Mouse (Mus musculus) intestine, embryonic 14.5 days (tissue): ENCODE results near the gene Get4. TPM values are rescaled to one million over a fixed set of nuclear protein-coding genes. Genes with fewer than 3 reads are reported as not detected.

Experiments
- ATAC-seq: fragments of 200-750 bp; cut with Nextera tagmentation; replicated peaks from 2 replicates; pipeline ENCODE4 v1.8.0; 2017; ENCODE audit warnings: low read depth, moderate number of reproducible peaks, moderate TSS enrichment, moderate library complexity; ENCODE audit not compliant: low FRiP score, low TSS enrichment
- DNase-seq: peaks from one replicate; pipeline ENCODE4 v3.0.0-alpha.2; 2018; ENCODE audit warnings: low spot score
- H3K27ac ChIP-seq: fragments of 300-500 bp; sonication (generic); 2 replicates; pipeline ENCODE4 v1.5.1; 2014; ENCODE audit warnings: low read depth, mild to moderate bottlenecking, control low read depth
- H3K27me3 ChIP-seq: fragments of 300-500 bp; sonication (generic); replicated peaks from 2 replicates; pipeline ENCODE4 v1.6.1; 2014; ENCODE audit warnings: low read length, control low read depth; ENCODE audit not compliant: control insufficient read depth, insufficient read depth
- H3K36me3 ChIP-seq: fragments of 300-500 bp; sonication (generic); 2 replicates; pipeline ENCODE4 v1.6.1; 2014; ENCODE audit warnings: low read length, control low read depth; ENCODE audit not compliant: control insufficient read depth, insufficient read depth
- H3K4me1 ChIP-seq: fragments of 300-500 bp; sonication (generic); replicated peaks from 2 replicates; pipeline ENCODE4 v1.6.1; 2014; ENCODE audit warnings: low read length, control low read depth, mixed read lengths; ENCODE audit not compliant: control insufficient read depth, insufficient read depth
- H3K4me2 ChIP-seq: fragments of 300-500 bp; sonication (generic); 2 replicates; pipeline ENCODE4 v1.6.1; 2014; ENCODE audit warnings: low read length
- H3K4me3 ChIP-seq: fragments of 300-500 bp; sonication (generic); 2 replicates; pipeline ENCODE4 v1.5.1; 2014; ENCODE audit warnings: low read depth, low read length, control low read depth, mixed read lengths
- H3K9ac ChIP-seq: fragments of 300-500 bp; sonication (generic); 2 replicates; pipeline ENCODE4 v1.6.1; 2014; ENCODE audit warnings: mild to moderate bottlenecking, low read length
- H3K9me3 ChIP-seq: fragments of 300-500 bp; sonication (generic); 2 replicates; pipeline ENCODE4 v1.6.1; 2016; ENCODE audit warnings: low read length, control low read depth; ENCODE audit not compliant: control insufficient read depth
- WGBS: fragments of 180-500 bp; shearing (Covaris S2); extraction: QIAGEN DNeasy Blood & Tissue Kit; methylation state at CpG from one replicate; pipeline ENCODE4 v1.1.7; 2014; 5-methylcytosine and 5-hydroxymethylcytosine counted together
- polyA plus RNA-seq: library from polyadenylated mRNA; unstranded; fragments of >200 nt; fragmentation: Nextera tagmentation; extraction: Ambion mirVana; gene quantifications from 2 replicates; pipeline ENCODE4 v1.2.1, GENCODE M21; 2014

The Get4 gene
- polyA plus RNA-seq, 1 experiment from 2014 or later: 152 TPM

GRCm38 (mm10) chr5:139251279-139251678 is 845 bp upstream of the Get4 start:
- Histone ChIP-seq H3K9ac (no peak overlapping the region), H3K4me1 (peaks cover 21% of the 10 kb centered on the region), H3K4me2 (peak overlapping the region; percentile 89), H3K27ac (peak overlapping the region; percentile 54; the same call in 1 of the 2 replicates), H3K27me3 (no peaks in the 10 kb centered on the region), H3K4me3 (peak overlapping the region; percentile 84), H3K9me3 (no peaks in the 10 kb centered on the region), H3K36me3 (peaks cover 51% of the 10 kb centered on the region)
- DNase-seq (no peak), ATAC-seq (no peak)
- WGBS: 79% methylated on average over 7 of the region's 7 CpGs

- peak overlapping the region; percentile 81 for H3K9ac ChIP-seq
- H3K27me3 ChIP-seq: no peaks in the 10 kb centered on the region
- H3K4me1 ChIP-seq: peaks cover 23% of the 10 kb centered on the region
- WGBS: 0% methylated on average over 8 of the region's 8 CpGs
- peak overlapping the region; percentile 54 for H3K27ac ChIP-seq
- H3K9me3 ChIP-seq: no peaks in the 10 kb centered on the region
- H3K4me2 ChIP-seq: peak overlapping the region; percentile 89
- DNase-seq: no peak
- peak; percentile 51 for ATAC-seq
- H3K4me3 ChIP-seq: peak overlapping the region; percentile 84
- H3K36me3 ChIP-seq: peaks cover 47% of the 10 kb centered on the region
Observed at GRCm38 (mm10) chr5:139251736-139252080, 416 bp upstream of the Get4 start.

- H3K4me1 ChIP-seq: peaks cover 26% of the 10 kb centered on the region
- peak overlapping the region; percentile 84 for H3K4me3 ChIP-seq
- H3K27ac ChIP-seq: peak overlapping the region; percentile 89
- H3K9me3 ChIP-seq: no peaks in the 10 kb centered on the region
- H3K27me3 ChIP-seq: no peaks in the 10 kb centered on the region
- peaks cover 39% of the 10 kb centered on the region for H3K36me3 ChIP-seq
- peak overlapping the region; percentile 87 for H3K9ac ChIP-seq
- peak overlapping the region; percentile 97 for H3K4me2 ChIP-seq
- ATAC-seq: peak; percentile 11
- DNase-seq: no peak
- 0% methylated on average over 7 of the region's 7 CpGs for WGBS
Observed at GRCm38 (mm10) chr5:139252910-139253245, 754 bp downstream of the Get4 start.

GRCm38 (mm10) chr5:139253301-139253741 is 1.2 kb downstream of the Get4 start:
- ATAC-seq: 0 out of 2 replicates have a peak, but pooled peaks have one; percentile 13

GRCm38 (mm10) chr5:139254938-139255337 is 2.8 kb downstream of the Get4 start:
- Histone ChIP-seq H3K4me2 (no peak overlapping the region), H3K9ac (no peak overlapping the region), H3K27me3 (no peaks in the 10 kb centered on the region), H3K4me1 (peaks cover 29% of the 10 kb centered on the region), H3K9me3 (no peaks in the 10 kb centered on the region), H3K4me3 (no peak overlapping the region), H3K27ac (no peak overlapping the region), H3K36me3 (peaks cover 21% of the 10 kb centered on the region)
- WGBS: 88% methylated on average over 6 of the region's 6 CpGs
- no peak for ATAC-seq
- DNase-seq: no peak

More at GRCm38 (mm10) chr5:139253301-139253741, 1.2 kb downstream of the Get4 start:
- WGBS: 5% methylated on average over 6 of the region's 6 CpGs
- H3K9ac ChIP-seq: peak overlapping the region; percentile 87
- no peaks in the 10 kb centered on the region for H3K9me3 ChIP-seq
- peak overlapping the region; percentile 84 for H3K4me3 ChIP-seq
- peaks cover 26% of the 10 kb centered on the region for H3K4me1 ChIP-seq
- DNase-seq: peak; percentile 60
- H3K36me3 ChIP-seq: peaks cover 34% of the 10 kb centered on the region
- H3K27me3 ChIP-seq: no peaks in the 10 kb centered on the region
- peak overlapping the region; percentile 89 for H3K27ac ChIP-seq
- H3K4me2 ChIP-seq: peak overlapping the region; percentile 97

- H3K27me3 ChIP-seq: no peaks in the 10 kb centered on the region
- H3K4me1 ChIP-seq: peaks cover 32% of the 10 kb centered on the region
- peaks cover 18% of the 10 kb centered on the region for H3K36me3 ChIP-seq
- no peak overlapping the region for H3K4me2 ChIP-seq
- H3K4me3 ChIP-seq: no peak overlapping the region
- WGBS: 89% methylated on average over 6 of the region's 6 CpGs
- no peak overlapping the region for H3K27ac ChIP-seq
- H3K9ac ChIP-seq: no peak overlapping the region
- no peak for ATAC-seq
- no peaks in the 10 kb centered on the region for H3K9me3 ChIP-seq
- DNase-seq: no peak
Observed at GRCm38 (mm10) chr5:139255777-139256176, 3.7 kb downstream of the Get4 start.

- Histone ChIP-seq H3K27me3 (no peaks in the 10 kb centered on the region), H3K36me3 (peaks cover 23% of the 10 kb centered on the region), H3K9me3 (no peaks in the 10 kb centered on the region), H3K27ac (no peak overlapping the region), H3K4me1 (peaks cover 31% of the 10 kb centered on the region), H3K4me2 (no peak overlapping the region), H3K4me3 (no peak overlapping the region), H3K9ac (no peak overlapping the region)
- no peak for DNase-seq
- 82% methylated on average over 3 of the region's 3 CpGs for WGBS
- no peak for ATAC-seq
Observed at GRCm38 (mm10) chr5:139256211-139256765, 4.2 kb downstream of the Get4 start.

GRCm38 (mm10) chr5:139257265-139257664 is 5.1 kb downstream of the Get4 start:
- DNase-seq (no peak), ATAC-seq (no peak)
- H3K4me3 ChIP-seq: no peak overlapping the region
- WGBS: 95% methylated on average over 1 of the region's 1 CpGs
- H3K9me3 ChIP-seq: no peaks in the 10 kb centered on the region
- H3K27ac ChIP-seq: no peak overlapping the region
- H3K36me3 ChIP-seq: peaks cover 33% of the 10 kb centered on the region
- no peak overlapping the region for H3K4me2 ChIP-seq
- no peaks in the 10 kb centered on the region for H3K27me3 ChIP-seq
- no peak overlapping the region for H3K9ac ChIP-seq
- H3K4me1 ChIP-seq: peaks cover 29% of the 10 kb centered on the region

- no peaks in the 10 kb centered on the region for H3K27me3 ChIP-seq
- peaks cover 38% of the 10 kb centered on the region for H3K36me3 ChIP-seq
- H3K27ac ChIP-seq: no peak overlapping the region
- no peak overlapping the region for H3K4me3 ChIP-seq
- no peak overlapping the region for H3K4me2 ChIP-seq
- H3K4me1 ChIP-seq: peaks cover 29% of the 10 kb centered on the region
- H3K9ac ChIP-seq: no peak overlapping the region
- no peaks in the 10 kb centered on the region for H3K9me3 ChIP-seq
- no peak for DNase-seq
- 77% methylated on average over 4 of the region's 4 CpGs for WGBS
- no peak for ATAC-seq
Observed at GRCm38 (mm10) chr5:139257818-139258217, 5.7 kb downstream of the Get4 start.
